Mouse (Mus musculus) midbrain, embryonic 15.5 days (tissue): ENCODE measurements at regions not wholly inside any gene's neighbourhood (a gene's known extent, or its start where the extent isn't known, plus 50 kb on each side); places are given as distances from the start of the nearest gene placed in this dataset.

ENCODE experiments used
- ATAC-seq: fragments of 200-750 bp; cut with Nextera tagmentation; replicated peaks from 2 replicates; pipeline ENCODE4 v1.8.0; 2017; ENCODE audit warnings: moderate TSS enrichment
- H3K27ac ChIP-seq: fragments of 300-500 bp; sonication (generic); 2 replicates; pipeline ENCODE4 v1.5.1; 2015; ENCODE audit warnings: mild to moderate bottlenecking, inconsistent platforms
- H3K27me3 ChIP-seq: fragments of 300-500 bp; sonication (generic); replicated peaks from 2 replicates; pipeline ENCODE4 v1.6.1; 2015; ENCODE audit warnings: inconsistent platforms
- H3K36me3 ChIP-seq: fragments of 300-500 bp; sonication (generic); replicated peaks from 2 replicates; pipeline ENCODE4 v1.6.1; 2015; ENCODE audit warnings: inconsistent platforms
- H3K4me1 ChIP-seq: fragments of 300-500 bp; sonication (generic); 2 replicates; pipeline ENCODE4 v1.6.1; 2015; ENCODE audit warnings: inconsistent platforms
- H3K4me2 ChIP-seq: fragments of 300-500 bp; sonication (generic); 2 replicates; pipeline ENCODE4 v1.6.1; 2015; ENCODE audit warnings: inconsistent platforms, mild to moderate bottlenecking, moderate library complexity
- H3K4me3 ChIP-seq: fragments of 300-500 bp; sonication (generic); 2 replicates; pipeline ENCODE4 v1.5.1; 2015; ENCODE audit warnings: mild to moderate bottlenecking, inconsistent platforms
- H3K9ac ChIP-seq: fragments of 300-500 bp; sonication (generic); 2 replicates; pipeline ENCODE4 v1.6.1; 2015; ENCODE audit warnings: mild to moderate bottlenecking, inconsistent platforms
- H3K9me3 ChIP-seq: fragments of 300-500 bp; sonication (generic); 2 replicates; pipeline ENCODE4 v1.6.1; 2016; ENCODE audit warnings: inconsistent platforms
- WGBS: fragments of 180-500 bp; shearing (Covaris S2); methylation state at CpG from one replicate; pipeline ENCODE4 v1.1.7; 2015; ENCODE audit warnings: mixed read lengths; 5-methylcytosine and 5-hydroxymethylcytosine counted together

GRCm38 (mm10) chr5:91731155-91731554, 213.7 kb downstream of the Parm1 start:
- ATAC-seq = no peak
- no peaks in the 10 kb centered on the region for H3K36me3 ChIP-seq
- WGBS = 82% methylated on average over 5 of the region's 5 CpGs
- no peak overlapping the region for H3K9ac ChIP-seq
- H3K27me3 ChIP-seq = peaks cover 24% of the 10 kb centered on the region; the same call in 1 of the 2 replicates
- no peak overlapping the region for H3K4me3 ChIP-seq
- no peak overlapping the region for H3K27ac ChIP-seq
- no peaks in the 10 kb centered on the region for H3K9me3 ChIP-seq
- no peaks in the 10 kb centered on the region for H3K4me1 ChIP-seq
- H3K4me2 ChIP-seq = no peak overlapping the region

GRCm38 (mm10) chr5:91729868-91730267, 212.5 kb downstream of the Parm1 start:
- no peak overlapping the region for H3K4me2 ChIP-seq
- H3K9me3 ChIP-seq = no peaks in the 10 kb centered on the region
- no peaks in the 10 kb centered on the region for H3K4me1 ChIP-seq
- H3K27ac ChIP-seq = no peak overlapping the region
- H3K4me3 ChIP-seq = no peak overlapping the region
- peaks cover 24% of the 10 kb centered on the region; the same call in 1 of the 2 replicates for H3K27me3 ChIP-seq
- H3K36me3 ChIP-seq = no peaks in the 10 kb centered on the region
- no peak for ATAC-seq
- no peak overlapping the region for H3K9ac ChIP-seq
- 44% methylated on average over 3 of the region's 3 CpGs for WGBS

- H3K27ac ChIP-seq = no peak overlapping the region
- peaks cover 24% of the 10 kb centered on the region; the same call in 1 of the 2 replicates for H3K27me3 ChIP-seq
- ATAC-seq = peak; percentile 51
- H3K36me3 ChIP-seq = no peaks in the 10 kb centered on the region
- H3K4me3 ChIP-seq = no peak overlapping the region
- H3K4me2 ChIP-seq = no peak overlapping the region
- WGBS = 18% methylated on average over 4 of the region's 4 CpGs
- no peaks in the 10 kb centered on the region for H3K4me1 ChIP-seq
- H3K9ac ChIP-seq = no peak overlapping the region
- H3K9me3 ChIP-seq = no peaks in the 10 kb centered on the region
Measured at GRCm38 (mm10) chr5:91729415-91729814, 212.0 kb downstream of the Parm1 start.

- Histone ChIP-seq H3K27ac (no peak overlapping the region), H3K9ac (no peak overlapping the region), H3K4me1 (peaks cover 4% of the 10 kb centered on the region), H3K36me3 (no peaks in the 10 kb centered on the region), H3K4me2 (no peak overlapping the region), H3K27me3 (peaks cover 19% of the 10 kb centered on the region; the same call in 1 of the 2 replicates), H3K4me3 (no peak overlapping the region), H3K9me3 (no peaks in the 10 kb centered on the region)
- WGBS = 52% methylated on average over 2 of the region's 2 CpGs
- no peak for ATAC-seq
Measured at GRCm38 (mm10) chr5:91727448-91727847, 210.0 kb downstream of the Parm1 start.

- H3K27me3 ChIP-seq = peaks cover 16% of the 10 kb centered on the region; the same call in 1 of the 2 replicates
- peaks cover 4% of the 10 kb centered on the region for H3K4me1 ChIP-seq
- no peak overlapping the region for H3K9ac ChIP-seq
- ATAC-seq = no peak
- H3K4me2 ChIP-seq = no peak overlapping the region
- H3K36me3 ChIP-seq = no peaks in the 10 kb centered on the region
- no peaks in the 10 kb centered on the region for H3K9me3 ChIP-seq
- H3K4me3 ChIP-seq = no peak overlapping the region
- 82% methylated on average over 6 of the region's 6 CpGs for WGBS
- H3K27ac ChIP-seq = no peak overlapping the region
Measured at GRCm38 (mm10) chr5:91726118-91726500, 208.7 kb downstream of the Parm1 start.

- Histone ChIP-seq H3K4me1 (peaks cover 4% of the 10 kb centered on the region), H3K27ac (no peak overlapping the region), H3K9ac (no peak overlapping the region), H3K27me3 (peaks cover 14% of the 10 kb centered on the region; the same call in 1 of the 2 replicates), H3K36me3 (no peaks in the 10 kb centered on the region), H3K9me3 (no peaks in the 10 kb centered on the region), H3K4me3 (no peak overlapping the region), H3K4me2 (no peak overlapping the region)
- WGBS = 95% methylated on average over 4 of the region's 4 CpGs
- ATAC-seq = no peak
Measured at GRCm38 (mm10) chr5:91725380-91726117, 208.1 kb downstream of the Parm1 start.

GRCm38 (mm10) chr5:91724881-91725280, 207.5 kb downstream of the Parm1 start:
- H3K9ac ChIP-seq = no peak overlapping the region
- H3K4me2 ChIP-seq = no peak overlapping the region
- no peak overlapping the region for H3K4me3 ChIP-seq
- H3K36me3 ChIP-seq = no peaks in the 10 kb centered on the region
- H3K4me1 ChIP-seq = peaks cover 4% of the 10 kb centered on the region
- peaks cover 18% of the 10 kb centered on the region for H3K27me3 ChIP-seq
- no peak overlapping the region for H3K27ac ChIP-seq
- H3K9me3 ChIP-seq = no peaks in the 10 kb centered on the region
- no peak for ATAC-seq
- WGBS = 97% methylated on average over 1 of the region's 1 CpGs

GRCm38 (mm10) chr5:91723416-91723815, 206.0 kb downstream of the Parm1 start:
- H3K9me3 ChIP-seq = no peaks in the 10 kb centered on the region
- peaks cover 18% of the 10 kb centered on the region for H3K27me3 ChIP-seq
- no peak overlapping the region for H3K4me3 ChIP-seq
- 34% methylated on average over 1 of the region's 1 CpGs for WGBS
- no peak overlapping the region for H3K9ac ChIP-seq
- no peaks in the 10 kb centered on the region for H3K36me3 ChIP-seq
- H3K4me2 ChIP-seq = no peak overlapping the region
- 0 out of 2 replicates have a peak, but pooled peaks have one; percentile 74 for ATAC-seq
- H3K4me1 ChIP-seq = peaks cover 4% of the 10 kb centered on the region
- no peak overlapping the region for H3K27ac ChIP-seq

- WGBS = 5% methylated on average over 5 of the region's 5 CpGs
Measured at GRCm38 (mm10) chr5:91722982-91723381, 205.6 kb downstream of the Parm1 start.

GRCm38 (mm10) chr5:91722403-91722802, 205.0 kb downstream of the Parm1 start:
- WGBS = 52% methylated on average over 5 of the region's 5 CpGs
- ATAC-seq = no peak
- no peak overlapping the region for H3K4me3 ChIP-seq
- H3K27me3 ChIP-seq = peaks cover 13% of the 10 kb centered on the region
- no peaks in the 10 kb centered on the region for H3K9me3 ChIP-seq
- H3K9ac ChIP-seq = no peak overlapping the region
- H3K4me2 ChIP-seq = no peak overlapping the region
- no peak overlapping the region for H3K27ac ChIP-seq
- H3K36me3 ChIP-seq = no peaks in the 10 kb centered on the region
- H3K4me1 ChIP-seq = peaks cover 4% of the 10 kb centered on the region

More at GRCm38 (mm10) chr5:91722982-91723381, 205.6 kb downstream of the Parm1 start:
- Histone ChIP-seq H3K27ac (no peak overlapping the region), H3K27me3 (peaks cover 14% of the 10 kb centered on the region), H3K4me1 (peaks cover 4% of the 10 kb centered on the region), H3K9me3 (no peaks in the 10 kb centered on the region), H3K4me3 (no peak overlapping the region), H3K9ac (no peak overlapping the region), H3K4me2 (no peak overlapping the region), H3K36me3 (no peaks in the 10 kb centered on the region)
- peak; percentile 69; the same call in 1 of the 2 replicates for ATAC-seq

GRCm38 (mm10) chr5:91721231-91722096, 204.0 kb downstream of the Parm1 start:
- WGBS = 83% methylated on average over 9 of the region's 9 CpGs
- H3K27me3 ChIP-seq = peaks cover 9% of the 10 kb centered on the region
- no peak overlapping the region for H3K4me3 ChIP-seq
- no peaks in the 10 kb centered on the region for H3K9me3 ChIP-seq
- peaks cover 10% of the 10 kb centered on the region for H3K4me1 ChIP-seq
- no peaks in the 10 kb centered on the region for H3K36me3 ChIP-seq
- ATAC-seq = no peak
- H3K9ac ChIP-seq = no peak overlapping the region
- H3K4me2 ChIP-seq = no peak overlapping the region
- no peak overlapping the region for H3K27ac ChIP-seq

GRCm38 (mm10) chr5:91713020-91713419, 195.6 kb downstream of the Parm1 start:
- no peaks in the 10 kb centered on the region for H3K36me3 ChIP-seq
- no peak overlapping the region for H3K4me2 ChIP-seq
- 0 out of 2 replicates have a peak, but pooled peaks cover 6% of the 10 kb centered on the region for H3K4me1 ChIP-seq
- H3K27me3 ChIP-seq = peaks cover 8% of the 10 kb centered on the region; the same call in 1 of the 2 replicates
- no peak overlapping the region for H3K27ac ChIP-seq
- no peak for ATAC-seq
- H3K9ac ChIP-seq = no peak overlapping the region
- H3K4me3 ChIP-seq = no peak overlapping the region
- H3K9me3 ChIP-seq = no peaks in the 10 kb centered on the region
- 43% methylated on average over 8 of the region's 8 CpGs for WGBS
